In the genomic region with DNA sequence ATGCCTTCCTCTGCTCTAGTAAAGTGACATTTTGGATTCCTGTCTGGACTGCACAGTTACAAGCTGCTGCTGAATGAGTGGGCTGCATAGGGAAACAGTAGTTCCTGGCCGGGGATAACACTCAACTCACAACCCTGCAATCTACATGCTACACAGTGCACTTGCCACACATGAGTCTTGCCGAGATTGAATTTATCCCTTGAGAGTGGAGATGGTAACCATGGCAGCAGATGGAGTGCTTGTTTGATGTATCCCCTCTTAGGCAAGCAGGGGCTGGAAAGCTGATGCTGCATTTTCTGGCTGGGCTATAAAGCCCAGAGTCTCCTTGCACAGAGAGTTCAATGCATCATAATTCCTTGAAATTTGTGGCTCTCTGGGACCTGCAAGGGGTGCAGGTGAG, we compare ENCODE assay signal across 8 mouse cellular contexts.
DNase-seq lines count a peak whose midpoint lies in the region; ATAC-seq lines count a peak whose summit lies in the region.
"Had no signal": no experiment of that assay in that cellular context is flagged by ENCODE, and none has a peak within 500 bp of the region (broad histone marks: within the 10 kb centered on the region; RNA-seq: fewer than 3 reads in every experiment).

No protein-coding gene starts in this region.

- no peak overlapping the region for H3K9ac ChIP-seq in hindbrain, embryonic 11.5 days (ENCODE audit: low read depth, low read length)
- no peak overlapping the region for H3K9ac ChIP-seq in midbrain, embryonic 12.5 days (replicated peaks)
- no peak overlapping the region for H3K9ac ChIP-seq in kidney, embryonic 15.5 days

- 41% methylated on average over 2 of the region's 2 CpGs for WGBS in hindbrain, embryonic 11.5 days
- WGBS in midbrain, embryonic 12.5 days: 38% methylated on average over 2 of the region's 2 CpGs
- 30% methylated on average over 2 of the region's 2 CpGs for WGBS in kidney, embryonic 15.5 days

- no peaks in the 10 kb centered on the region for H3K4me1 ChIP-seq in hindbrain, embryonic 11.5 days (replicated peaks; ENCODE audit: control insufficient read depth, insufficient read depth, low read length)
- peaks cover 20% of the 10 kb centered on the region for H3K4me1 ChIP-seq in midbrain, embryonic 12.5 days
- peaks cover 22% of the 10 kb centered on the region for H3K4me1 ChIP-seq in kidney, embryonic 15.5 days

- no peaks in the 10 kb centered on the region for H3K9me3 ChIP-seq in hindbrain, embryonic 11.5 days (ENCODE audit: control insufficient read depth, low read length)
- H3K9me3 ChIP-seq in midbrain, embryonic 12.5 days: no peaks in the 10 kb centered on the region
- H3K9me3 ChIP-seq in kidney, embryonic 15.5 days (replicated peaks): no peaks in the 10 kb centered on the region

- no peak overlapping the region for H3K4me2 ChIP-seq in hindbrain, embryonic 11.5 days (replicated peaks; ENCODE audit: low read depth, low read length)
- no peak overlapping the region for H3K4me2 ChIP-seq in midbrain, embryonic 12.5 days (replicated peaks)
- no peak overlapping the region for H3K4me2 ChIP-seq in kidney, embryonic 15.5 days

- peak; percentile 21 for DNase-seq in right cerebral cortex, postnatal 4 days
- DNase-seq in right cerebral cortex, postnatal 14 days: no peak
- peak; percentile 49 for DNase-seq in hindbrain, embryonic 11.5 days (ENCODE audit: low spot score)
- DNase-seq in left cerebral cortex, adult 11 months (ENCODE audit: low spot score): no peak

- no peak overlapping the region for H3K4me3 ChIP-seq in hindbrain, embryonic 11.5 days (ENCODE audit: low read depth, low read length)
- no peak overlapping the region for H3K4me3 ChIP-seq in midbrain, embryonic 12.5 days
- H3K4me3 ChIP-seq in kidney, embryonic 15.5 days (replicated peaks): no peak overlapping the region

- no peaks in the 10 kb centered on the region for H3K36me3 ChIP-seq in hindbrain, embryonic 11.5 days (ENCODE audit: control insufficient read depth, insufficient read depth, low read length)
- no peaks in the 10 kb centered on the region for H3K36me3 ChIP-seq in midbrain, embryonic 12.5 days
- H3K36me3 ChIP-seq in kidney, embryonic 15.5 days: no peaks in the 10 kb centered on the region

- no peaks in the 10 kb centered on the region for H3K27me3 ChIP-seq in hindbrain, embryonic 11.5 days (ENCODE audit: control insufficient read depth, insufficient read depth, low read length)
- H3K27me3 ChIP-seq in midbrain, embryonic 12.5 days: no peaks in the 10 kb centered on the region
- no peaks in the 10 kb centered on the region for H3K27me3 ChIP-seq in kidney, embryonic 15.5 days

- peak; percentile 64 for ATAC-seq in hindbrain, embryonic 11.5 days (ENCODE audit: low FRiP score)
- ATAC-seq in midbrain, embryonic 12.5 days (ENCODE audit: low FRiP score, low read depth): peak; percentile 66; the same call in 1 of the 2 replicates
- no peak for ATAC-seq in kidney, embryonic 15.5 days (replicated peaks; ENCODE audit: low FRiP score)
- ATAC-seq in CD4-positive, CD25-positive, alpha-beta regulatory T cell, adult 4 months: no peak

- H3K27ac ChIP-seq in hindbrain, embryonic 11.5 days (ENCODE audit: low read depth, low read length): peak overlapping the region; percentile 66
- H3K27ac ChIP-seq in midbrain, embryonic 12.5 days (replicated peaks): peak overlapping the region; percentile 71
- no peak overlapping the region for H3K27ac ChIP-seq in kidney, embryonic 15.5 days
- H3K27ac ChIP-seq: kidney, postnatal 0 days had no signal

Comparison
In these comparisons a context has a peak if more than half of its experiments do, and no peak if none do; other contexts are left out.
1. DNase-seq: peak in right cerebral cortex, postnatal 4 days (single experiment) and hindbrain, embryonic 11.5 days (single experiment); none in right cerebral cortex, postnatal 14 days (single experiment) and left cerebral cortex, adult 11 months (single experiment).
2. ATAC-seq: peak in hindbrain, embryonic 11.5 days (single experiment) and midbrain, embryonic 12.5 days (single experiment); none in kidney, embryonic 15.5 days (single experiment) and CD4-positive, CD25-positive, alpha-beta regulatory T cell, adult 4 months (single experiment).